Mouse (Mus musculus): ENCODE measurements around the gene Slc25a48. TPM values are rescaled to one million over a fixed set of nuclear protein-coding genes. Genes with fewer than 3 reads are reported as not detected.

Slc25a48 gene
- polyA plus RNA-seq, 1 experiment, result 0.27 TPM

DNA sequence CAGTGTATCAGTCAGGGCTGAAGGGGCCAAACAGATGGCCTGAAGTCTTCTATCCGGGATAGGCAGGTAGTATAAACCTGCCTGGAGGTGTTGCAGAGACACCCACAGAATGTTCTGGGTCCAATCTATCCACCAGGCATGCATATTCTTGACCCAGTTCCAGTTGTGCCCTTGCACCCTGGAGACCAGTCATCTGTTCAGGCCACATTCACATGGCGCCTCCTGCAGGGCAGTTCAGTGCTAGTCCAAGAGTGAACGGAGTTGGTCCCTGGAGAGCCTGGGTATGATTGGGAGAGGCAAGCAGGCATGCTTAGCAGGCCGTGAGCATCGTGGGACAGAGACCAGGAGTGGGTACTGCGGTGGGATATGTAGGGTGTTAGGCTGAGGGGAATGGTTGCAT is 39.9 kb downstream of the Slc25a48 start:
- no peak for DNase-seq (ENCODE audit: low read depth)
- TF ChIP-seq CTCF (IDR thresholded peaks at IDR 0.05; ENCODE audit: borderline replicate concordance, extremely low read depth, insufficient read depth, insufficient read length) (0 out of 2 replicates have a peak, but pooled peaks have one; percentile 1), POLR2A (IDR thresholded peaks at IDR 0.05; ENCODE audit: borderline replicate concordance, extremely low read depth, insufficient read depth, insufficient read length, poor library complexity, severe bottlenecking) (no peak)

DNA sequence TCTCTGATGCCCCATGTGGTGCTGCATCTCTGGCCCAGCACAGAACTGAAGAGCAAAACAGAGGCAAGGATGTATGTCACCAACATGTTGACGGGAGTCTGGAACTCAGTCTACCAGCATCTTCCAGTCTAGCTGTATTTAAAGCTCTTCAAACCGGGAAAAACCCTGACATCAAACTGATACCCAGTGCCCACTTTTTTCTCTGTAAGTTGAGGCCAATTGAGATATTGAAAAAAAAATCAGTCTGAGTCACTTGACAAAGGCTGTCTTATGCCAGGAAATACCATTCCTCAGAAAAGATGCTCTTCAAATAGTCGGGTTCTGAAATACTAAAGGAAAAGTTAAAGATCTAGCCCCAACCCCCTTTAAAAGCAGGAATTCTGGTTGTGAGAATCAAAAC is 44.0 kb downstream of the Slc25a48 start, which contains the start of gene Il9:
Gene Il9 (minus strand): TSS at position 101 of the 400 bp plus-strand sequence.
- no peak for DNase-seq (ENCODE audit: low read depth)
- TF ChIP-seq CTCF (IDR thresholded peaks at IDR 0.05; ENCODE audit: borderline replicate concordance, extremely low read depth, insufficient read depth, insufficient read length) (no peak), POLR2A (IDR thresholded peaks at IDR 0.05; ENCODE audit: borderline replicate concordance, extremely low read depth, insufficient read depth, insufficient read length, poor library complexity, severe bottlenecking) (no peak)

DNA sequence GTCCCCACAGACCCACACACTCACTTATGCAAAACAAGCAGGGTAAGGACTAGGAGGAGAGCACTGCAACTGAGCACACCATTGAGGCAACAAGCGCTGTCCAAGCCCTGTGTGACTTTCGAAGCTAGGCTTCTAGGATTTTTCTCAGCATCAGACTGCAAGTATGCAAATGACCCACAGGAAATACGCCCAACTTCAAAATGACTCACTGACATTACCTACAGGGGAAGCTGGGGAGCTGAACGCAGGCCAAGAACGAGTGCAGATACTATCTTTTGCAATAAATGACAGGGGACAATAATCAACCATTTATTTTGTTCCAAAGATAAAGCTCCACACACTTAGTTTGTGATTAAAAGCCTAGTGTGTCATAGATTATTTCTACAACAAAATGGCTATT is 49.9 kb downstream of the Slc25a48 start:
- TF ChIP-seq POLR2A (IDR thresholded peaks at IDR 0.05; ENCODE audit: borderline replicate concordance, extremely low read depth, insufficient read depth, insufficient read length, poor library complexity, severe bottlenecking), result no peak
- no peak for TF ChIP-seq CTCF (IDR thresholded peaks at IDR 0.05; ENCODE audit: borderline replicate concordance, extremely low read depth, insufficient read depth, insufficient read length)
- DNase-seq (ENCODE audit: low read depth), result no peak

- peak; percentile 39 for DNase-seq (ENCODE audit: low read depth)
- TF ChIP-seq POLR2A (IDR thresholded peaks at IDR 0.05; ENCODE audit: borderline replicate concordance, extremely low read depth, insufficient read depth, insufficient read length, poor library complexity, severe bottlenecking) (no peak), CTCF (IDR thresholded peaks at IDR 0.05; ENCODE audit: borderline replicate concordance, extremely low read depth, insufficient read depth, insufficient read length) (no peak)
Measured at GRCm38 (mm10) chr13:56494440-56494839, 56.3 kb downstream of the Slc25a48 start.

DNA sequence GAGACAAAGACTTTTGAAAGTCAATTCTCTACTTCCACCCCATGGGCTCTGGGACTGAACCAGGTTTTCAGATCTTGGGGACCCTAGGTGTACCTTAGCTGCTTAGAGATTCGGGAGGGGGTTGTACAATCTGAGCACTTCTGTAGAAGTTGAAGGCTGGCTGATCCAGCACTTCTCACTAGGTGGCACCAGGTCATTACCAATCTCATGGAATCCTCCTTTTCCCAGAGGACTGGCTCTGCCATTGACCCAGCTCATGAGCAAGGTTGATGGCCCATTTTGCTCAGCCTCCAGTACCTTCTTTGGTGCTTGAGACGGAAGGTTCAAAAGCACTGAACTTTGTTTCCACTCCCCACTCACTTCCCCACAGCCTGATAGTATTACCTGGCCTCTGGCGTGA is 62.0 kb downstream of the Slc25a48 start:
- peak; percentile 27 for DNase-seq (ENCODE audit: low read depth)
- TF ChIP-seq CTCF (IDR thresholded peaks at IDR 0.05; ENCODE audit: borderline replicate concordance, extremely low read depth, insufficient read depth, insufficient read length), result peak; percentile 49; the same call in 1 of the 2 replicates
- no peak for TF ChIP-seq POLR2A (IDR thresholded peaks at IDR 0.05; ENCODE audit: borderline replicate concordance, extremely low read depth, insufficient read depth, insufficient read length, poor library complexity, severe bottlenecking)

DNA sequence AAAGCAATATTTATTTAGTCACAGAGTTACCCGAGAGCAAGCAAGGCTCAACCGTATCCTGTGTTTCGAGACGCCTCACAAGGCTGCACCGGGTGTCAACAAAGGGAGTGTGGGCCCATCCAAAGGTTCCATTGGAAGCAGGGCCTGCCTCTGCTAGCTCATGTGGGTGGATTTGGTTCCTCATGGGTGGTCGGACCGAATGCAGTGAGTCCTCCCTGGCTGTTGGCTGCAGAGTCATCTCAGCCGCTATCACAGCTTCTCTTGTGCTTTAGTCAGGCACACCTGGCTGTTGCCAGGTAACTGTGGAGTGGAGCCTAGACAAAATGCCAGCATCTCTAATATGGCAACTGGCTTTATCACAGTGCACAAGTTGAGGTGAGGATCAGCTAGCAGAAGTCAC is 62.5 kb downstream of the Slc25a48 start:
- TF ChIP-seq CTCF (IDR thresholded peaks at IDR 0.05; ENCODE audit: borderline replicate concordance, extremely low read depth, insufficient read depth, insufficient read length), result no peak
- no peak for TF ChIP-seq POLR2A (IDR thresholded peaks at IDR 0.05; ENCODE audit: borderline replicate concordance, extremely low read depth, insufficient read depth, insufficient read length, poor library complexity, severe bottlenecking)
- DNase-seq (ENCODE audit: low read depth), result no peak

DNA sequence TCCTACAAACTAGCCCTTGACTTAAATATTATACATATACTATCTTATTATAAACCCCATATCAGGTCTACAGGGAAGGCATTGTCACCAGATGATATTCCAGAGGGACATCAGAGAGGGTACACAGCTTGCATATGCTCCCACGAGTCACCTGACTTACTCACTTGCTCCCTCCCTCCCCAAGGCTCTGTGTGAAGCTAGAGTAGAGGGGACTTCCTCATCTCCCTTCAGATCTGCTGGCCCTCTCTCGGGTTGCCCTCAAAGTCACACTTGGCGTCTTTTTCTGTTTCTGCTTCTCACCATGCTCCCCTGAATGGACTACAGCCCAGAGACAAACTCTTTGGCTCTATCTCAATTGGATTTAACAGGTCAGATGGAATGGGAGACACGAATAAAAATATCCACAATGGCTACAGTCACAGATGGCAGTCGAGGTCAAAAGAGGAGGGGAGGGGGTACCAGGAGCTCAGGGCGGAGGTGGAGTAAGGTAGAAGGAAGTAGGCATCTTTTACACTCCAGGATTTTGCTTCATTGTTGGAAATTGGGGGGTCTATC is 63.8 kb downstream of the Slc25a48 start:
- TF ChIP-seq CTCF (IDR thresholded peaks at IDR 0.05; ENCODE audit: borderline replicate concordance, extremely low read depth, insufficient read depth, insufficient read length), result no peak
- no peak for TF ChIP-seq POLR2A (IDR thresholded peaks at IDR 0.05; ENCODE audit: borderline replicate concordance, extremely low read depth, insufficient read depth, insufficient read length, poor library complexity, severe bottlenecking)
- no peak for DNase-seq (ENCODE audit: low read depth)

DNA sequence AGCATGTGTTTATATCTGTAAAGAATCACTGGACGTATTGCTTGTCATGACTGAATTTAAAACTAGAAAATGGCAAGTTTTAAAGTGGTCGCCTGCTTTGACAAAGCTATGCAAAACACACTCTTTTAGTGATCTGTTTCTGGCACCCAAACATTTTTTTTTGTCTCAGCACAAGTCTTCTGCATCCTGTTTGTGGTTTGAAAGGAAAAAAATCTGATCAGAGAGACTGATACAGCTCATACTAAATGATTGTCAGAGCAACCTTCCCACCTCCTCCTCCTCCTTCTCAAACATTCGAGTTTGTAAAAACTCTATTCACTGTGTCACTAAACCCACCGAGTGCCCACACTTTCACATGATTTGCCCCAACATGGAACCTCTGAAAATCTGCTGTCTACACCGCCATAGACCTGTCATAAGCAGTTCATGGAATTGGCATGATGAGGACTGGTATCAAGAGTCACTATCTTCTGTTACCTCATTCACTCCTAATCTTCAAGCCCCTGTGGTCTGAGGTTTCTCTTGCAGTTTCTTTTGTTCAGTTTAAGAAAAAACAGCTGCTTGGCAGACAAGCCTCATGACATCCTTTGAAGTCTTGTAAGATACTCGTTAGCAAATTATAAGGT is 68.8 kb downstream of the Slc25a48 start:
- TF ChIP-seq CTCF (IDR thresholded peaks at IDR 0.05; ENCODE audit: borderline replicate concordance, extremely low read depth, insufficient read depth, insufficient read length), result no peak
- no peak for TF ChIP-seq POLR2A (IDR thresholded peaks at IDR 0.05; ENCODE audit: borderline replicate concordance, extremely low read depth, insufficient read depth, insufficient read length, poor library complexity, severe bottlenecking)
- no peak for DNase-seq (ENCODE audit: low read depth)

DNA sequence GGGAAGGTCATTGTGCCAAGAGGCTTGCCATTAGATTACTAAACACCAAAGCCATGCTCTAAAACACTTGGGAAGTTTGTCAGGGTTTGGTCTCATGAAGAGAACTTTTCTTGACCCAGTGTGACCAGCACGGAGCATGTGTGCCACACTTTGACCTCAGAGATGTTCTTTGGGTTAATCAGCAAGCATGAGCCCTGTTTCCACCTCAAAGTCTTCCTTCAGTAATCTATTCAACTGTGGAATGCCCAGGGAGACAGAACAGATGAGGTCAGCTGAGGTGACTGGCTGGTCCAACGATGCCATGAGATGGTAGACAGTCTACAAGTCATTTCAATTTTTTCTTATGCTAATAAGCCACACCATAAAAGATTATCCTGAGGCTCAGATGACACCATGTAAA is 71.6 kb downstream of the Slc25a48 start:
- DNase-seq (ENCODE audit: low read depth), result no peak
- TF ChIP-seq CTCF (IDR thresholded peaks at IDR 0.05; ENCODE audit: borderline replicate concordance, extremely low read depth, insufficient read depth, insufficient read length), result no peak
- no peak for TF ChIP-seq POLR2A (IDR thresholded peaks at IDR 0.05; ENCODE audit: borderline replicate concordance, extremely low read depth, insufficient read depth, insufficient read length, poor library complexity, severe bottlenecking)

GRCm38 (mm10) chr13:56513595-56513994 is 75.4 kb downstream of the Slc25a48 start:
- DNase-seq (ENCODE audit: low read depth), result no peak
- TF ChIP-seq CTCF (IDR thresholded peaks at IDR 0.05; ENCODE audit: borderline replicate concordance, extremely low read depth, insufficient read depth, insufficient read length) (no peak), POLR2A (IDR thresholded peaks at IDR 0.05; ENCODE audit: borderline replicate concordance, extremely low read depth, insufficient read depth, insufficient read length, poor library complexity, severe bottlenecking) (no peak)

DNA sequence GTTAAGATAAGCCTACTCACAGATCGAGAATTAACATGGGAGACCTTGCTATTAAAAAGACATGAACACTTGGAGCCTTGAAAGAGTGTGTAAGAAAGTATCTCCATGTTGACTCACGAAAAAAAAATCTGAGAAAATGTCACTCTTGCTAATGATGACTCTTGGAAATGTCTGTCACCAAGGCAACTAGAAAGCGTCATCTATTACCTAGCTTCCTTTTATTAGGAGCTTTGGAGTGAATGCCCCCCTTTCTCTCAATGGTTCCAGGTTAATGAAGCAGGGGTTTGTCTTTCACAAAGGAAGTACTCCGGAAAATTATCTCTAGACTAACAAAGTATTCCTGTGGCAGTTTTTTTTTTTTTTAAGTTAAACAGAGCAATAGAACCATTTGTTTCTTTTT is 78.2 kb downstream of the Slc25a48 start:
- peak; percentile 50 for DNase-seq (ENCODE audit: low read depth)

DNA sequence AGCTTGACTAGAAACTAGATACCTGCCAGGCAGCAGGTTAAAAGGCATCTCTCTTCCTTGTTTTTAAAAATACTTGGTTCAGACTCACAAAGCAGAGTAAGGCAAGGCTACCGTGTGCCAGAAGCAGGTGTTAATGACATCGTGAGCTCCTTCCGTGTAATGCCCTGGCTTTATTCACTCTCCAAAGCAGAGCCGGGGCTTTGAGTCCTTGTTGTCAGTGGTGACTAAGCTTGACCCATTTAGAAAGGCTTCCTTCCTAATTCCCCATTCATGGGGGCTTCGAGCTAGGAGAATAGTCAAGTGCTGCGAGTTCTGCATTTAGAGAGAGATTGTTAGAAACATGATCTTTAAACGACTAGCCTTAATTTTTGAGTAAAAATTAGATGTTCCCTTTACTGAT is 78.7 kb downstream of the Slc25a48 start:
- TF ChIP-seq POLR2A (IDR thresholded peaks at IDR 0.05; ENCODE audit: borderline replicate concordance, extremely low read depth, insufficient read depth, insufficient read length, poor library complexity, severe bottlenecking) (no peak), CTCF (IDR thresholded peaks at IDR 0.05; ENCODE audit: borderline replicate concordance, extremely low read depth, insufficient read depth, insufficient read length) (no peak)
- peak; percentile 43 for DNase-seq (ENCODE audit: low read depth)

More for the DNA sequence above, 78.2 kb downstream of the Slc25a48 start:
- TF ChIP-seq CTCF (IDR thresholded peaks at IDR 0.05; ENCODE audit: borderline replicate concordance, extremely low read depth, insufficient read depth, insufficient read length), result no peak
- TF ChIP-seq POLR2A (IDR thresholded peaks at IDR 0.05; ENCODE audit: borderline replicate concordance, extremely low read depth, insufficient read depth, insufficient read length, poor library complexity, severe bottlenecking), result no peak
